Mouse (Mus musculus): ENCODE results near the gene Igf2r. TPM values are rescaled to one million over a fixed set of nuclear protein-coding genes. Genes with fewer than 3 reads are reported as not detected.

The Igf2r gene
- polyA plus RNA-seq, 1 experiment = 4.8 TPM

DNA sequence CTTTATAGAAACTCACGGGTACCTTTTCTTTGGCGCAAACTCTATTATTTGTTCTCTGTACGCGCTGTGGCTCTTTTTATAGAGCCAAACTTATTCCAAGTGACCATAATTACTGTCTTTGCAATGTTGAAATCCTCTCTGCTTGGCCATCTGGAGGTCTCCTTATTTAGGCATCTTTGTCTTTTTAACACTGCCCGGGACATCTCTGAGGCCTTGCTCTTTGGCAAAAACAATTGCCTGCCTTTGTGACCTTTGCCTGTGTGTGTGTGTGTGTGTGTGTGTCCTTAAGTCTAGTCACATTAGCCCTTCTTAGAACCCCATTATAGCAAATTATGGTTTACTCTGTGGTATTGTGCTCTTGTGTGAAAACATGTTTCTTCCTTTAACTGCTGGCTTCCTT, 124.0 kb downstream of the Igf2r start:
- TF ChIP-seq CTCF (IDR thresholded peaks at IDR 0.05; ENCODE audit: control insufficient read depth, insufficient read depth, insufficient replicate concordance, low read depth, low read length) (no peak), POLR2A (IDR thresholded peaks at IDR 0.05; ENCODE audit: control insufficient read depth, low read depth, low read length) (no peak)
- no peak overlapping the region for H3K4me3 ChIP-seq (ENCODE audit: control insufficient read depth, low read depth, low read length)

DNA sequence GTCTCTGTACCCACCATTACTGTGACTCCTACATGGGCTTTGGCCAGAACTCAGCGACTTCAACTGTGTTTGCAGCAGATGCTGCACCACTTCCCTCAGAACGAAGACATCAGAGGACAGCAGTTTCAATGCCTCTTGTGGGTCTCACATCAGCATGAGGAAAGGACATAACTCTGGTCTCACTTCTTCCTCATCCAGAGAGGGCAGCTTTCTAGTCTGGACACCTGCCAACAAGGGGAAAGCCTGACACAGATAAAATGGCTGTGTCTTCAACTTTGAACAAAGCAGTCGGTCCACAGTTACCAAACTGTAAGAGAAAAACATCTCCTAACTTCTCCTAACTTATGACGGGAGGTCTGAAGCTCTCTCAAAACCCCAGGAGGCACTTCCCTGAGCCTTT, 128.4 kb downstream of the Igf2r start:
- TF ChIP-seq POLR2A (IDR thresholded peaks at IDR 0.05; ENCODE audit: control insufficient read depth, low read depth, low read length) = no peak
- no peak for TF ChIP-seq CTCF (IDR thresholded peaks at IDR 0.05; ENCODE audit: control insufficient read depth, insufficient read depth, insufficient replicate concordance, low read depth, low read length)
- Histone ChIP-seq H3K4me3 (ENCODE audit: control insufficient read depth, low read depth, low read length) (no peak overlapping the region), H3K4me1 (ENCODE audit: control insufficient read depth, insufficient read depth, low read length) (no peaks in the 10 kb centered on the region), H3K27me3 (ENCODE audit: control insufficient read depth, insufficient read depth, low read length) (no peaks in the 10 kb centered on the region), H3K36me3 (ENCODE audit: control insufficient read depth, insufficient read depth, low read length) (no peaks in the 10 kb centered on the region), H3K27ac (ENCODE audit: control insufficient read depth, insufficient read depth, low read depth, low read length) (no peak overlapping the region)

More for the DNA sequence above, 124.0 kb downstream of the Igf2r start:
- H3K4me1 ChIP-seq (ENCODE audit: control insufficient read depth, insufficient read depth, low read length) = no peaks in the 10 kb centered on the region
- H3K27ac ChIP-seq (ENCODE audit: control insufficient read depth, insufficient read depth, low read depth, low read length) = no peak overlapping the region
- H3K27me3 ChIP-seq (ENCODE audit: control insufficient read depth, insufficient read depth, low read length) = no peaks in the 10 kb centered on the region
- no peaks in the 10 kb centered on the region for H3K36me3 ChIP-seq (ENCODE audit: control insufficient read depth, insufficient read depth, low read length)

DNA sequence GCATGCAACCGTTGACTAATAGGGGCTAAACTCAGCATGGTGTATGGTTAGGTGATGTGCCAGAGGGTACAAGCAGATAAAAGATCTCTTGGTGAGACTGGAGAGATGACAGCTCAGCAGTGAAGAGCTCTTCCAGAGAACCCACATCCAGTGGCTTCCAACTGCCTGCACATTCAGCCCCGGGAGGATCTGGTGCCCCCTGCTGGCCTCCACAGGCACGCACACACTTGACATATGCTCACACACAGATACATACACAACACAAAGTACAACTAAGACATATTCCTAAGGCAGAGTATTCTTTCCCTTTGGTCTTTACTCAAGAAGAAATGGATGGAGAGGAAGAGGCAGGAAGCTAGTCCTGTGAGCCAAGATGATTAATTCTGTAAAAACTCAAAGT, 129.9 kb downstream of the Igf2r start:
- H3K36me3 ChIP-seq (ENCODE audit: control insufficient read depth, insufficient read depth, low read length) = no peaks in the 10 kb centered on the region
- no peak overlapping the region for H3K27ac ChIP-seq (ENCODE audit: control insufficient read depth, insufficient read depth, low read depth, low read length)
- H3K27me3 ChIP-seq (ENCODE audit: control insufficient read depth, insufficient read depth, low read length) = no peaks in the 10 kb centered on the region
- no peak for TF ChIP-seq POLR2A (IDR thresholded peaks at IDR 0.05; ENCODE audit: control insufficient read depth, low read depth, low read length)
- TF ChIP-seq CTCF (IDR thresholded peaks at IDR 0.05; ENCODE audit: control insufficient read depth, insufficient read depth, insufficient replicate concordance, low read depth, low read length) = peak; percentile 65; the same call in 1 of the 2 replicates
- H3K4me1 ChIP-seq (ENCODE audit: control insufficient read depth, insufficient read depth, low read length) = no peaks in the 10 kb centered on the region
- H3K4me3 ChIP-seq (ENCODE audit: control insufficient read depth, low read depth, low read length) = no peak overlapping the region

DNA sequence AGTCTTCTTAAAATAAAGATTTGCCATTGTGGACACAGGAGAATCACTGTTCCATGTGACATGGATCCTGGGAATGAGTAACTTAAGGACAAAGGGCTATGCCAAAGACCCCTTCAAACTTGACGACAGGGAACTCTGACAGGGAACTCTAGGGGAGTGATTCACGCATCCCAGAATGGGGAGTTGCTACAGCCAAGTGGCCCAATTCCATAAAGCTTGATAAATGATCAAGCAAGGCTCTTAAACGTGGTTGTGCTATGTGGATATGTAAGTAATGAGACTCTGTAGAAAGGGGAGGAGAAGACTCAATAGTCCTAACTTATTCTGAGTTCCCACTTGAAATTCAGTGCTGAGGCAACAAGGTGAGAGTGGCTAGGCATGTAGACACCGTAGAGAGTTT, 134.7 kb downstream of the Igf2r start:
- Histone ChIP-seq H3K4me1 (ENCODE audit: control insufficient read depth, insufficient read depth, low read length) (no peaks in the 10 kb centered on the region), H3K27ac (ENCODE audit: control insufficient read depth, insufficient read depth, low read depth, low read length) (no peak overlapping the region), H3K27me3 (ENCODE audit: control insufficient read depth, insufficient read depth, low read length) (no peaks in the 10 kb centered on the region), H3K4me3 (ENCODE audit: control insufficient read depth, low read depth, low read length) (no peak overlapping the region), H3K36me3 (ENCODE audit: control insufficient read depth, insufficient read depth, low read length) (no peaks in the 10 kb centered on the region)
- TF ChIP-seq CTCF (IDR thresholded peaks at IDR 0.05; ENCODE audit: control insufficient read depth, insufficient read depth, insufficient replicate concordance, low read depth, low read length) = no peak

Other genes starting within 250 kb of the Igf2r start
- not detected in 2 replicates for gene Slc22a2, start 185.5 kb downstream of the Igf2r start, polyA plus RNA-seq (2012; rRNA removed)
- gene Slc22a1, start 93.8 kb downstream of the Igf2r start, polyA plus RNA-seq (2012; rRNA removed) = not detected in 2 replicates
- 78.9 and 80.3 TPM in 2 replicates for gene Mas1, start 98.5 kb upstream of the Igf2r start, polyA plus RNA-seq (2012; rRNA removed)
- 0.10 TPM in 2 replicates for gene Mrgprh, start 106.4 kb upstream of the Igf2r start, polyA plus RNA-seq (2012; rRNA removed)
- gene Pnldc1, start 140.6 kb upstream of the Igf2r start, polyA plus RNA-seq (2012; rRNA removed) = 13.9 and 17.1 TPM in 2 replicates
- gene Tcp1, start 146.0 kb upstream of the Igf2r start, polyA plus RNA-seq (2012; rRNA removed) = 676 and 702 TPM in 2 replicates
- 26.3 and 32.3 TPM in 2 replicates for gene Mrpl18, start 146.7 kb upstream of the Igf2r start, polyA plus RNA-seq (2012; rRNA removed)
- gene Acat3, start 170.9 kb upstream of the Igf2r start, polyA plus RNA-seq (2012; rRNA removed) = 1.9 and 2.9 TPM in 2 replicates
- gene Acat2, start 191.1 kb upstream of the Igf2r start, polyA plus RNA-seq (2012; rRNA removed) = 8.0 and 10.3 TPM in 2 replicates
- gene Wtap, start 224.5 kb upstream of the Igf2r start, polyA plus RNA-seq (2012; rRNA removed) = 6.1 and 7.6 TPM in 2 replicates
- gene Sod2, start 237.2 kb upstream of the Igf2r start, polyA plus RNA-seq (2012; rRNA removed) = 211 and 262 TPM in 2 replicates

Measured in testis, adult 2 months (tissue).